ENCODE assay signal across 20 mouse cellular contexts in genomic region chr4:35401783-35402182, GRCm38 (mm10).
DNase-seq lines count a peak whose midpoint lies in the region; ATAC-seq lines count a peak whose summit lies in the region.
"Had no signal": no experiment of that assay in that cellular context is flagged by ENCODE, and none has a peak within 500 bp of the region (broad histone marks: within the 10 kb centered on the region; RNA-seq: fewer than 3 reads in every experiment).

No protein-coding gene starts in this region.

- no peaks in the 10 kb centered on the region for H3K27me3 ChIP-seq in forebrain, embryonic 16.5 days (replicated peaks; ENCODE audit: control insufficient read depth, insufficient read depth, low read length)
- H3K27me3 ChIP-seq in forebrain, embryonic 15.5 days, result no peaks in the 10 kb centered on the region
- H3K27me3 ChIP-seq in kidney, embryonic 16.5 days (ENCODE audit: insufficient read depth, low read length), result no peaks in the 10 kb centered on the region
- no peaks in the 10 kb centered on the region for H3K27me3 ChIP-seq in limb, embryonic 11.5 days (ENCODE audit: control insufficient read depth, insufficient read depth, low read length)
- no peaks in the 10 kb centered on the region for H3K27me3 ChIP-seq in limb, embryonic 10.5 days (ENCODE audit: low read depth, poor library complexity, severe bottlenecking)
- H3K27me3 ChIP-seq: embryonic facial prominence, embryonic 15.5 days; heart, embryonic 12.5 days had no signal

- no peak for DNase-seq in kidney, postnatal 10 days
- DNase-seq in limb, embryonic 11.5 days (ENCODE audit: low spot score), result peak; percentile 19
- no peak for DNase-seq in limb, embryonic 10.5 days (ENCODE audit: low spot score)
- no peak for DNase-seq in cerebellum, adult 18-20 months
- DNase-seq: adrenal gland, postnatal 25 days; cerebellum, adult 11 months; cerebellum, adult 9-10 months; cerebellum, postnatal 25 days; gastrocnemius, adult 2 months; gastrocnemius, postnatal 25 days had no signal

- no peak overlapping the region for H3K4me3 ChIP-seq in forebrain, embryonic 16.5 days (replicated peaks; ENCODE audit: low read length)
- no peak overlapping the region for H3K4me3 ChIP-seq in forebrain, embryonic 15.5 days
- no peak overlapping the region for H3K4me3 ChIP-seq in kidney, embryonic 16.5 days (ENCODE audit: low read length)
- H3K4me3 ChIP-seq in limb, embryonic 11.5 days (ENCODE audit: low read depth, low read length), result no peak overlapping the region
- no peak overlapping the region for H3K4me3 ChIP-seq in limb, embryonic 10.5 days
- H3K4me3 ChIP-seq: embryonic facial prominence, embryonic 15.5 days; erythroblast, embryonic 14.5 days; forebrain, embryonic 10.5 days; gastrocnemius, adult 2 months; heart, embryonic 12.5 days; hindbrain, embryonic 10.5 days had no signal

- WGBS in forebrain, embryonic 16.5 days, result 57% methylated on average over 4 of the region's 4 CpGs
- WGBS in forebrain, embryonic 15.5 days, result 59% methylated on average over 4 of the region's 4 CpGs
- WGBS in kidney, embryonic 16.5 days, result 42% methylated on average over 4 of the region's 4 CpGs
- 43% methylated on average over 4 of the region's 4 CpGs for WGBS in limb, embryonic 11.5 days
- WGBS in limb, embryonic 10.5 days, result 61% methylated on average over 4 of the region's 4 CpGs

- H3K27ac ChIP-seq in forebrain, embryonic 16.5 days (ENCODE audit: low read length), result no peak overlapping the region
- H3K27ac ChIP-seq in forebrain, embryonic 15.5 days (replicated peaks), result no peak overlapping the region
- H3K27ac ChIP-seq in kidney, embryonic 16.5 days (ENCODE audit: low read length), result no peak overlapping the region
- H3K27ac ChIP-seq in limb, embryonic 11.5 days (replicated peaks; ENCODE audit: low read depth, low read length), result no peak overlapping the region
- H3K27ac ChIP-seq in limb, embryonic 10.5 days, result no peak overlapping the region
- H3K27ac ChIP-seq: embryonic facial prominence, embryonic 15.5 days; forebrain, embryonic 10.5 days; gastrocnemius, adult 2 months; hindbrain, embryonic 10.5 days had no signal

- ATAC-seq in forebrain, embryonic 16.5 days, result peak; percentile 10; the same call in 1 of the 2 replicates
- no peak for ATAC-seq in forebrain, embryonic 15.5 days (replicated peaks)
- ATAC-seq in kidney, embryonic 16.5 days (ENCODE audit: low FRiP score, low TSS enrichment), result peak; percentile 52; the same call in 1 of the 2 replicates
- no peak for ATAC-seq in limb, embryonic 11.5 days (ENCODE audit: insufficient number of reproducible peaks, low FRiP score, low TSS enrichment, low read depth)
- ATAC-seq: forebrain, embryonic 14.5 days had no signal

- H3K9ac ChIP-seq in forebrain, embryonic 16.5 days (replicated peaks; ENCODE audit: low read depth, low read length), result no peak overlapping the region
- H3K9ac ChIP-seq in forebrain, embryonic 15.5 days (replicated peaks), result no peak overlapping the region
- no peak overlapping the region for H3K9ac ChIP-seq in kidney, embryonic 16.5 days (replicated peaks; ENCODE audit: low read length)
- no peak overlapping the region for H3K9ac ChIP-seq in limb, embryonic 11.5 days (ENCODE audit: low read length)
- H3K9ac ChIP-seq: embryonic facial prominence, embryonic 15.5 days; heart, embryonic 12.5 days; hindbrain, embryonic 14.5 days had no signal

- H3K4me2 ChIP-seq in forebrain, embryonic 16.5 days (ENCODE audit: low read length), result no peak overlapping the region
- no peak overlapping the region for H3K4me2 ChIP-seq in forebrain, embryonic 15.5 days (replicated peaks)
- no peak overlapping the region for H3K4me2 ChIP-seq in kidney, embryonic 16.5 days (replicated peaks; ENCODE audit: low read depth, low read length)
- H3K4me2 ChIP-seq in limb, embryonic 11.5 days (ENCODE audit: low read depth, severe bottlenecking), result no peak overlapping the region
- H3K4me2 ChIP-seq: embryonic facial prominence, embryonic 15.5 days; heart, embryonic 12.5 days; hindbrain, embryonic 14.5 days had no signal

- H3K36me3 ChIP-seq in forebrain, embryonic 16.5 days (ENCODE audit: control insufficient read depth, insufficient read depth), result no peaks in the 10 kb centered on the region
- H3K36me3 ChIP-seq in forebrain, embryonic 15.5 days, result no peaks in the 10 kb centered on the region
- H3K36me3 ChIP-seq in kidney, embryonic 16.5 days (ENCODE audit: insufficient read depth, low read length), result no peaks in the 10 kb centered on the region
- H3K36me3 ChIP-seq in limb, embryonic 11.5 days (ENCODE audit: control insufficient read depth, insufficient read depth, low read length), result no peaks in the 10 kb centered on the region
- H3K36me3 ChIP-seq in limb, embryonic 10.5 days, result no peaks in the 10 kb centered on the region
- H3K36me3 ChIP-seq: embryonic facial prominence, embryonic 15.5 days; forebrain, embryonic 10.5 days; heart, embryonic 12.5 days; hindbrain, embryonic 10.5 days had no signal

- H3K9me3 ChIP-seq in forebrain, embryonic 16.5 days (ENCODE audit: control insufficient read depth, low read length), result no peaks in the 10 kb centered on the region
- no peaks in the 10 kb centered on the region for H3K9me3 ChIP-seq in forebrain, embryonic 15.5 days
- H3K9me3 ChIP-seq in kidney, embryonic 16.5 days (ENCODE audit: low read length), result no peaks in the 10 kb centered on the region
- no peaks in the 10 kb centered on the region for H3K9me3 ChIP-seq in limb, embryonic 11.5 days (ENCODE audit: control insufficient read depth, low read length)
- no peaks in the 10 kb centered on the region for H3K9me3 ChIP-seq in limb, embryonic 10.5 days (replicated peaks)
- H3K9me3 ChIP-seq: embryonic facial prominence, embryonic 15.5 days; forebrain, embryonic 10.5 days; heart, embryonic 12.5 days; hindbrain, embryonic 10.5 days had no signal

- H3K4me1 ChIP-seq in forebrain, embryonic 16.5 days (replicated peaks; ENCODE audit: control insufficient read depth, insufficient read depth, low read length), result peaks cover 8% of the 10 kb centered on the region; the same call in 1 of the 2 replicates
- peaks cover 7% of the 10 kb centered on the region for H3K4me1 ChIP-seq in forebrain, embryonic 15.5 days
- 0 out of 2 replicates have a peak, but pooled peaks cover 6% of the 10 kb centered on the region for H3K4me1 ChIP-seq in kidney, embryonic 16.5 days (ENCODE audit: insufficient read depth, low read length)
- no peaks in the 10 kb centered on the region for H3K4me1 ChIP-seq in limb, embryonic 11.5 days (ENCODE audit: control insufficient read depth, insufficient read depth, low read length)
- peaks cover 23% of the 10 kb centered on the region for H3K4me1 ChIP-seq in limb, embryonic 10.5 days
- H3K4me1 ChIP-seq: heart, embryonic 12.5 days had no signal

Comparison
In these comparisons a context has a peak if more than half of its experiments do, and no peak if none do; other contexts are left out.
1. ATAC-seq: peak in forebrain, embryonic 16.5 days (single experiment) and kidney, embryonic 16.5 days (single experiment); none in forebrain, embryonic 15.5 days (single experiment) and limb, embryonic 11.5 days (single experiment).